Mouse (Mus musculus) thymus, adult 2 months (tissue): ENCODE data around the gene Cd55.

Experiments
- CTCF ChIP-seq: fragments of 200-500 bp; IDR thresholded peaks from 2 replicates; pipeline ENCODE4 v1.5.1; 2012; ENCODE audit warnings: mild to moderate bottlenecking, control low read depth, low read length, moderate library complexity, borderline replicate concordance; ENCODE audit not compliant: control insufficient read depth, poor library complexity, insufficient read depth; ENCODE audit errors: extremely low read depth
- POLR2A ChIP-seq: fragments of 200-500 bp; IDR thresholded peaks from 2 replicates; pipeline ENCODE4 v1.6.1; 2012; ENCODE audit warnings: mild to moderate bottlenecking, low read length, control low read depth, moderate library complexity; ENCODE audit not compliant: control insufficient read depth, poor library complexity, insufficient read depth; ENCODE audit errors: extremely low read depth

DNA sequence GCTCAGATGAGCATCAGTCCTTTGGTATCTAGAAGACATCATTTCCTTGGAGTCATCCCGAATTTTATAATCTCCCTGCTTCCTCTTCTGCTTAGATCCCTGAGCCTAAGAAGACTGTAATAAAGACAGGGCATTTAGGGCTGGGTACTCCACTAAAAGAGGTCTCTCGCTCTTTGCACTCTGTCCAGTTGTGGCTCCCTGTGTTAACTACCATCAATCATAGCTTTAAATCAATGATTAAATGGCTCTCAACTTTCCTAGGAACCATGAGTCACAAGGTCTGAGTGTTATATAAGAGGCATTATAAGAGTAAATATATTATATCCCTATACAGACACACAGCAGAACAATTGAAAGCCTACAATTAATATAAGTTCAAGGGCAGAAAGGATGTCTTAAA, 22.8 kb upstream of the Cd55 start:
- no peak for TF ChIP-seq POLR2A
- TF ChIP-seq CTCF: no peak
